Mouse (Mus musculus): ENCODE data around the gene Scfd1. TPM values are rescaled to one million over a fixed set of nuclear protein-coding genes. Genes with fewer than 3 reads are reported as not detected.

The Scfd1 gene
- polyA plus RNA-seq (2012; rRNA removed): 4.6 and 6.2 TPM in 2 replicates

GRCm38 (mm10) chr12:51377003-51377887 is at the start of gene Scfd1:
Gene Scfd1 (plus strand): TSS chr12:51377510.

DNA sequence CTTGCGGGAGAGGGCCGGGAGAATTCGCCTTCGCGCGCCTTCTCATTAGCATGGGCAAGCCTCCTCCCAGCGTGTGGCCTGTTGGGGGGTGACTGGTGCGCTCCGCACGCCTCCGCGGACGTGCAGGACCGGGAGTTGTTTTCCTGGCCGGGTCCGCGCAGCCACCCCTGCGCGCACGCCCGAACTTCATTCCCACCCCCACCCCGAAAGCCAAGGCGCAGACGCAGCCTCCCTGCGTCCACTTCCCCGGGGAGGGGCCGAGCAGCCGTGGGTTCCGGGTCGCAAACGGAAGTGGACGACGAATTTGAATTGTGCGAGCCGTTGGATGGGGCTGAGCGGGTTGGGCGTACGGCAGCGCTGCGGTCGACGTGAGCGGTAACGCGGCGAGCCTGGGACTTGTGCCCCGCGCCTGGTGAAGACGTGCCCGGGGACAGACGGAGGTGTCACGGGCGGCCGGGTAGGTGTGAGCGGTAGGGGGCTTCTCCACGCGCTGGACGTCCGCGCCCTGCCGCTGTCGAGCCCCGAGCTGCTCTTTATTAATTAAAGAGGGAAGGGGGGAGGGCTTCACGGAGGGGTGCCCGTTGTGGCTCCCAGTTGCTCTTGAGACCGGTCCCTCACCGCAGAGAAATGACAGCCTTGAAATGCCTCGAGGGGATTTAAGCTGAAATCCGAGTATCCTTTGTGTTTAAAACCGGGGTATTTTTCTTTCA is 29.2 kb upstream of the Scfd1 start, which contains the start of gene G2e3:
TSS of gene G2e3 (plus strand) at position 74 of the 710 bp plus-strand sequence.

Other genes starting within 250 kb of the Scfd1 start
- gene G2e3, start 29.4 kb upstream of the Scfd1 start, polyA plus RNA-seq (2012; rRNA removed): 0.51 and 0.59 TPM in 2 replicates
- gene Coch, start 215.8 kb downstream of the Scfd1 start, polyA plus RNA-seq (2012; rRNA removed): 42.1 and 71.2 TPM in 2 replicates

Measured in ovary, adult 2 months (tissue).